Mouse (Mus musculus) ZHBTc4 (cell line): Measurements from ENCODE around the gene Cplx3.

Experiments used
- DNase-seq: peaks from one replicate; pipeline ENCODE4 v3.0.0-alpha.2; 2011; ENCODE audit warnings: low read depth, low spot score

The Cplx3 gene

GRCm38 (mm10) chr9:57560263-57560662 lies 45.8 kb downstream of the Cplx3 start:
- DNase-seq = no peak

- no peak for DNase-seq
Observed at GRCm38 (mm10) chr9:57559568-57559967, 46.5 kb downstream of the Cplx3 start.

- no peak for DNase-seq
Observed at GRCm38 (mm10) chr9:57558625-57559024, 47.5 kb downstream of the Cplx3 start.

GRCm38 (mm10) chr9:57557215-57557614 lies 48.9 kb downstream of the Cplx3 start:
- DNase-seq = no peak

- peak; percentile 35 for DNase-seq
Observed at GRCm38 (mm10) chr9:57554753-57555152, 51.3 kb downstream of the Cplx3 start.

GRCm38 (mm10) chr9:57553119-57553518 lies 53.0 kb downstream of the Cplx3 start:
- no peak for DNase-seq

- DNase-seq = peak; percentile 73
Observed at GRCm38 (mm10) chr9:57552139-57552887, 53.8 kb downstream of the Cplx3 start, which contains the start of gene Mpi. Mpi (minus strand) TSS chr9:57552763.

GRCm38 (mm10) chr9:57550126-57550862 lies 55.8 kb downstream of the Cplx3 start:
- no peak for DNase-seq
